Mouse (Mus musculus): ENCODE results near the gene Atp6v0e2. TPM values are rescaled to one million over a fixed set of nuclear protein-coding genes. Genes with fewer than 3 reads are reported as not detected.
A peak's percentile ranks its signal among the peaks of the same experiment; 100 is the strongest.

Atp6v0e2 gene
- polyA plus RNA-seq, 1 experiment from 2014 or later = 190 TPM

DNA sequence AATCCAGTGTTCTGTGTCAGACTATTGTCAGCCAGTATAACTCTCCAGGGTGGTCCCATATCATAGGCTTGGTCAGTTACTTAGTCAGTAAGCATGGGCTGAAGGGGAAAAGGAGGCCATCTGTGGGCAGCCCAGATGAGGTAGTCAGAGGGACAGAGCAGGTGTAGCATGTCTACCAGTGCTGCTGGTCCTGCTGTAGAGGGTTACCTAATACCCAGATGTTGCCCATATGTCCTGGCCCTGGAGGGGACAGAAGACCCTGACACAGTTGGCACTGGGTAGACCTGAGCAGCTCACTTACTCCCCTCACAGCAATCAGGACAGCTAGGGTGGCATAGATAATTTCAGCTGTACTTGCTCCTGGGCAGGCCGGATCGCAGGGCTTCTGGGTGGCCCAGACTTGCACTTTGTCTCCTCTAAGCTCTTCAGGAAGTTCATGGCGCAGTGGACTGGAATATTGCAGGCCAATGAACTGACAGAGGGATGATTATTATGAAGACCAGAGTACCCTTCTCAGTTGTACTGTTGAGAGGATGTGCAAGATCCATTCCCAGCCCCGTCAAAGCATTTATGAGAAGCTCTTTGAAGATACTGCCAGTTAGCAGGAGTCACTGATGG lies 28.4 kb downstream of the Atp6v0e2 start:
- no peaks in the 10 kb centered on the region for H3K9me3 ChIP-seq (ENCODE audit: control insufficient read depth, low read length)
- 94% methylated on average over 4 of the region's 4 CpGs for WGBS
- DNase-seq = no peak

DNA sequence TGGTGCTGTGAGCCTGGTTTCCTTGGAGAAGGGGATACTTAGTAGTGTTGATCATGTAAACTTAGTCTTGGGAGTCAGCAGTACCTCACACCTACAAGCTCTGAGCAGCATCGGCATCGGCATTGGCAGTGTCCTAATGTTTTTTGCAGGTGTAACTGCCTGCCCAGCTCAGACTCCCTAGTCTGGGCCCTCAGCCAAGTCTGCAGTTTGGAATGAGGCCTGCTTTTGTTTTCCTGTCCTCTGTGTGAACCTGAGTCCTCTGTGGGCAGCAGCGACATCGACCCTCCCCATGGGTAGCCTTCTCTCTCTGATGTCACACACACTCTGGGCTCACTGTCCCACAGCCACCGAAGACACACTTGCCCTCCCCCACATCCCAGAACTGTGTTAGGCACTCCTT lies 28.9 kb downstream of the Atp6v0e2 start:
- no peak overlapping the region for H3K27ac ChIP-seq (replicated peaks; ENCODE audit: low read depth, low read length)
- H3K9ac ChIP-seq (replicated peaks; ENCODE audit: low read length) = no peak overlapping the region
- no peak overlapping the region for H3K4me2 ChIP-seq (ENCODE audit: low read length)
- no peaks in the 10 kb centered on the region for H3K4me1 ChIP-seq (ENCODE audit: control insufficient read depth, insufficient read depth, low read length)
- no peaks in the 10 kb centered on the region for H3K27me3 ChIP-seq (ENCODE audit: control insufficient read depth, insufficient read depth, low read length)
- 76% methylated on average over 5 of the region's 5 CpGs for WGBS
- DNase-seq (no peak), ATAC-seq (ENCODE audit: low FRiP score, low TSS enrichment) (no peak)
- no peaks in the 10 kb centered on the region for H3K9me3 ChIP-seq (ENCODE audit: control insufficient read depth, low read length)
- H3K36me3 ChIP-seq (ENCODE audit: control insufficient read depth, insufficient read depth, low read length) = peaks cover 47% of the 10 kb centered on the region; the same call in 1 of the 2 replicates
- no peak overlapping the region for H3K4me3 ChIP-seq (replicated peaks; ENCODE audit: low read depth, low read length)

More for the DNA sequence above, 28.4 kb downstream of the Atp6v0e2 start:
- Histone ChIP-seq H3K36me3 (ENCODE audit: control insufficient read depth, insufficient read depth, low read length) (peaks cover 47% of the 10 kb centered on the region; the same call in 1 of the 2 replicates), H3K27me3 (ENCODE audit: control insufficient read depth, insufficient read depth, low read length) (no peaks in the 10 kb centered on the region), H3K4me2 (ENCODE audit: low read length) (no peak overlapping the region), H3K9ac (replicated peaks; ENCODE audit: low read length) (no peak overlapping the region), H3K4me1 (ENCODE audit: control insufficient read depth, insufficient read depth, low read length) (no peaks in the 10 kb centered on the region), H3K4me3 (replicated peaks; ENCODE audit: low read depth, low read length) (no peak overlapping the region), H3K27ac (replicated peaks; ENCODE audit: low read depth, low read length) (no peak overlapping the region)
- ATAC-seq (ENCODE audit: low FRiP score, low TSS enrichment) = no peak

DNA sequence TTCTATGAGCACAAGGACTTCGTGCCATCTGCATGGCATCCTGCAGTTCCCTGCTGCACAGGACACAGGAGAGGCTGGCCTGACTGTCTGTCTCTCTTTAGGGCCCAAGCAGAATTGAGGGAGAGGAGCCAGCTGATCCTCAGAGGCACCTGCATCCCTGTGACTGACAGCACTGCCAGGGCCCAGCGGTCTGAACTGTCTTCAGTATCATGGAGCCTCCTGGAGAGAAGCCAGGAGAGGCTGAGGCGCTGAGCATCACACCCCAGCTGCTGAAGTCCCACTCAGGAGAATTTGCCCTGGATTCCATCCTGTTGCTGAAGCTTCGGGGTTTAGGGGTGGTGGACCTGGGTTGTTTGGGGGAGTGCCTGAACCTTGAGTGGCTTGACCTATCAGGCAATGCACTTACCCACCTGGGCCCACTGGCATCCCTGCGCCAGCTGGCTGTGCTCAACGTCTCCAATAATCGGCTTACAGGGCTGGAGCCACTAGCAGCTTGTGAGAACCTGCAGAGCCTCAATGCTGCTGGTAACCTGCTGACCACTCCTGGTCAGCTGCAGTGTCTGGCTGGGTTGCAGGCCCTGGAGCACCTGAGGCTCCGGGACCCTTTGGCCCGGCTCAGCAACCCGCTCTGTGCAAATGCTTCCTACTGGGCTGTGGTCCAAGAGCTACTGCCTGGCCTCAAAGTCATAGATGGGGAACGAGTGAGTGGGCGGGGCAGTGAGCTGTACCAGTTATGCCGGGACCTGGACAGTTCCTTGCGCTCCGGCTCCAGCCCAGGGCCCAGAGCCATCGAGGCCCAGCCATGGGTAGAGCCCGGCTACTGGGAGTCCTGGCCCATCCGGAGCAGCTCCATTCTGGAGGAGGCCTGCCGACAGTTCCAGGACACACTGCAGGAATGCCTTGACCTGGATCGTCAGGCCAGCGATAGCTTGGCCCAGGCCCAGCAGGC lies 30.9 kb downstream of the Atp6v0e2 start:
- ATAC-seq (ENCODE audit: low FRiP score, low TSS enrichment) = no peak
- H3K9me3 ChIP-seq (ENCODE audit: control insufficient read depth, low read length) = no peaks in the 10 kb centered on the region
- peak; percentile 20 for DNase-seq
- no peak overlapping the region for H3K4me3 ChIP-seq (replicated peaks; ENCODE audit: low read depth, low read length)
- H3K9ac ChIP-seq (replicated peaks; ENCODE audit: low read length) = no peak overlapping the region
- 88% methylated on average over 21 of the region's 21 CpGs for WGBS
- H3K4me1 ChIP-seq (ENCODE audit: control insufficient read depth, insufficient read depth, low read length) = no peaks in the 10 kb centered on the region
- peaks cover 39% of the 10 kb centered on the region; the same call in 1 of the 2 replicates for H3K36me3 ChIP-seq (ENCODE audit: control insufficient read depth, insufficient read depth, low read length)
- no peak overlapping the region for H3K27ac ChIP-seq (replicated peaks; ENCODE audit: low read depth, low read length)
- H3K27me3 ChIP-seq (ENCODE audit: control insufficient read depth, insufficient read depth, low read length) = no peaks in the 10 kb centered on the region
- H3K4me2 ChIP-seq (ENCODE audit: low read length) = no peak overlapping the region

DNA sequence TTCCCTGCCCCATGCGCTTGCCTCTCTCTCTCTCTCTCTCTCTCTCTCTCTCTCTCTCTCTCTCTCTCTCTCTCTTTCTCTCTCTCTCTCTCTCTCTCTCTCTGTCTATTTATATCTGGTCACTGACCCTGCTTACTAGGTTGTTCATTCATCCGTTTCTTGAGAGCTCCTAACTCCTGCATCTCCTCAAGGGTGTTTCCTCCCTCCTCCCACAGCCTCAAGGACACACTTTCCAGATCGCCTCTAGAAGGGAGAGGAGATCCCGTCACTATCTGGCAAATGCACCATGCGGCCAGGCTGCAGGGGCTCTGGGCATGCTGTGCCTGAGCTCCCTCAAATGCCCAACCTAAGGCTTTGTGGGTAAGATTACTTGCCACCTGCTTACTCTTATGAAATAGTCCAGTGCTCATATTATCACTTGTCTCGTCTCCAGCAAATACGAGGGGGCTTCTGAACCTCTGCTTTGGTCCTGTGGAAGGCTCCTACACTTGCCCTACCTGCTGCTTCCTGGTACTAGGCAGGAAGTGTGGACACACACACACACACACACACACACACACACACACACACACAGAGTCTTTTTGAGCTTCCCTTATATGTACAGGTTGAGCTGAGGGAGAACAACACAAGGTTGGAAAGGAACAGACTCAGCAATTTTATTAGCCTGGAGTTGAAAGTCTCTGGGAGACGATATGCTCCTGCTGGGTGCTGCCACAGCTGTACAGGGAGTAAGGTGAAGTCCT lies 31.8 kb downstream of the Atp6v0e2 start:
- no peak overlapping the region for H3K27ac ChIP-seq (replicated peaks; ENCODE audit: low read depth, low read length)
- no peaks in the 10 kb centered on the region for H3K4me1 ChIP-seq (ENCODE audit: control insufficient read depth, insufficient read depth, low read length)
- no peaks in the 10 kb centered on the region for H3K27me3 ChIP-seq (ENCODE audit: control insufficient read depth, insufficient read depth, low read length)
- no peaks in the 10 kb centered on the region for H3K9me3 ChIP-seq (ENCODE audit: control insufficient read depth, low read length)
- WGBS = 84% methylated on average over 8 of the region's 8 CpGs
- no peak for ATAC-seq (ENCODE audit: low FRiP score, low TSS enrichment)
- no peak overlapping the region for H3K9ac ChIP-seq (replicated peaks; ENCODE audit: low read length)
- DNase-seq = no peak
- peaks cover 31% of the 10 kb centered on the region; the same call in 1 of the 2 replicates for H3K36me3 ChIP-seq (ENCODE audit: control insufficient read depth, insufficient read depth, low read length)
- H3K4me2 ChIP-seq (ENCODE audit: low read length) = no peak overlapping the region
- H3K4me3 ChIP-seq (replicated peaks; ENCODE audit: low read depth, low read length) = no peak overlapping the region

DNA sequence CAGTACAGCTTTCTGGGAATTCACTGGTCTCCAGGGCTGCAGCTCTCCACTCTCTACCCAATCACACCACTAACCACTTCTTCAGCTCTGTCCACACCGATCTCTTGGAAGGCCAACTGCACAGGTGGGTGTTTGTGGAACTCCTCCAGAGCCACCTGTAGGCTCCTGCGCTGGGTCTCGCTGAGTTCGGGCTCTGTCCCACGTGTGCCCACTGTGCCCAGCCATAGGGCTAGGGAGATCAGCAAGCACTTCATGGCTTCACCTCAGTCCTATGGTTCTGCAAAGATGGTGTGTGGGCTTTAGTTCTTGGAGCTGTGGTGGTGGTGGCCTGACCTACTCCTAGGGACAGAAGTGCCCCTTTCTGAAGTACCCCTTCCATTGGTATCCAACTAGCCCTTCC lies 34.6 kb downstream of the Atp6v0e2 start:
- Histone ChIP-seq H3K4me1 (ENCODE audit: control insufficient read depth, insufficient read depth, low read length) (no peaks in the 10 kb centered on the region), H3K36me3 (ENCODE audit: control insufficient read depth, insufficient read depth, low read length) (peaks cover 12% of the 10 kb centered on the region; the same call in 1 of the 2 replicates), H3K4me2 (ENCODE audit: low read length) (no peak overlapping the region), H3K27ac (replicated peaks; ENCODE audit: low read depth, low read length) (no peak overlapping the region), H3K4me3 (replicated peaks; ENCODE audit: low read depth, low read length) (no peak overlapping the region), H3K9ac (replicated peaks; ENCODE audit: low read length) (no peak overlapping the region), H3K27me3 (ENCODE audit: control insufficient read depth, insufficient read depth, low read length) (no peaks in the 10 kb centered on the region), H3K9me3 (ENCODE audit: control insufficient read depth, low read length) (no peaks in the 10 kb centered on the region)
- ATAC-seq (ENCODE audit: low FRiP score, low TSS enrichment) (no peak), DNase-seq (no peak)
- WGBS = 97% methylated on average over 5 of the region's 5 CpGs

DNA sequence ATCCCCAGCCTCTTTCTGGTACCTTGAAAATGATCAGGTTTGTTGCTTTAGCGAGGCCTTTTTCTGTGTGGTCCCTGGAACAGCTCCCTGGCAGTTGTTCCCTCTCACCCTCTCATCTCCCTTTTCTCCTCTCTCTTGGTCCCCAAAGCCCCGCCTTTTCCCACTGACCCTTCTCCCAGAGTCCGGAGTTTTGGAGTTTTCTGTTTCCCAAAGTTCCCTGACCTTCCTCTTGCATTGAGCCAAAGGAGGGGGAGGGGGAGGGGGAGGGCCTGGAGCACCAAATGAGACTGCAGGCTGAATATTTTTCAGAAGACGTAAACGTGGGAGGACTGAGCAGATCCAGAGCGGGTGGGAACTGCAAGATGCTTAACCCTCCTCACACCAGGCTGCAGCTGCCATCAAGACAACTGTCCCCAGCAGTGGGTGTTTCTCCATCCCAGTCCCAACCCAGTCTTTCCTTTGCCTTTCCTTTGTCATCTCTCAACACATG lies 35.2 kb downstream of the Atp6v0e2 start, which contains the start of gene Rarres2:
Gene Rarres2, minus strand, starts transcription at position 218 of the 490 bp plus-strand sequence.
- Histone ChIP-seq H3K27me3 (ENCODE audit: control insufficient read depth, insufficient read depth, low read length) (no peaks in the 10 kb centered on the region), H3K36me3 (ENCODE audit: control insufficient read depth, insufficient read depth, low read length) (peaks cover 11% of the 10 kb centered on the region; the same call in 1 of the 2 replicates), H3K27ac (replicated peaks; ENCODE audit: low read depth, low read length) (no peak within 1 kb of the TSS), H3K9me3 (ENCODE audit: control insufficient read depth, low read length) (no peaks in the 10 kb centered on the region), H3K4me3 (replicated peaks; ENCODE audit: low read depth, low read length) (no peak within 1 kb of the TSS), H3K4me1 (ENCODE audit: control insufficient read depth, insufficient read depth, low read length) (no peaks in the 10 kb centered on the region), H3K4me2 (ENCODE audit: low read length) (no peak within 1 kb of the TSS), H3K9ac (replicated peaks; ENCODE audit: low read length) (no peak within 1 kb of the TSS)
- WGBS = 34% methylated on average over 6 of the region's 6 CpGs
- no peak for DNase-seq
- ATAC-seq (ENCODE audit: low FRiP score, low TSS enrichment) = no peak

DNA sequence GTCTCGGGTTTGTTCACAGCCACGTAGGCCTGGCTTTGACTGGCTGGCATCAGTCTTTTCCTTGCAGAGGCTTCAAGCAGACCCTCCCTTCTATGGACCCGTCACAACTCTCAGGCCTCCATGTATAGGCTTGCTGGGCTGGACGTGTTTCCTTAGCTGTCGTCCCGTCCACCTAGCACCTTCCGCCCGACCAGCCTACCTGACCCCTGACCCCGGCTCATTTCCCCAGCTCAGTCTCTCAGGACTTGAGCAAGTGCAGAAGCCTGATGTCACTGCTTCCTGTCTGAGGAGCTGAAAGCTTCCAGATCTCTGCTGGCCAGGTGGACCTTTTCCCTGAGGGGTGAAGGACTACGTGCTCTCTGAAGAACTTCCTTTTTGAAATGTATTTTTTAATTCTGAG lies 35.9 kb downstream of the Atp6v0e2 start:
- WGBS = 74% methylated on average over 10 of the region's 10 CpGs
- Histone ChIP-seq H3K36me3 (ENCODE audit: control insufficient read depth, insufficient read depth, low read length) (peaks cover 9% of the 10 kb centered on the region; the same call in 1 of the 2 replicates), H3K27ac (replicated peaks; ENCODE audit: low read depth, low read length) (no peak overlapping the region), H3K4me3 (replicated peaks; ENCODE audit: low read depth, low read length) (no peak overlapping the region), H3K4me2 (ENCODE audit: low read length) (no peak overlapping the region), H3K9me3 (ENCODE audit: control insufficient read depth, low read length) (no peaks in the 10 kb centered on the region), H3K4me1 (ENCODE audit: control insufficient read depth, insufficient read depth, low read length) (no peaks in the 10 kb centered on the region), H3K27me3 (ENCODE audit: control insufficient read depth, insufficient read depth, low read length) (no peaks in the 10 kb centered on the region), H3K9ac (replicated peaks; ENCODE audit: low read length) (no peak overlapping the region)
- ATAC-seq (ENCODE audit: low FRiP score, low TSS enrichment) = no peak
- no peak for DNase-seq

DNA sequence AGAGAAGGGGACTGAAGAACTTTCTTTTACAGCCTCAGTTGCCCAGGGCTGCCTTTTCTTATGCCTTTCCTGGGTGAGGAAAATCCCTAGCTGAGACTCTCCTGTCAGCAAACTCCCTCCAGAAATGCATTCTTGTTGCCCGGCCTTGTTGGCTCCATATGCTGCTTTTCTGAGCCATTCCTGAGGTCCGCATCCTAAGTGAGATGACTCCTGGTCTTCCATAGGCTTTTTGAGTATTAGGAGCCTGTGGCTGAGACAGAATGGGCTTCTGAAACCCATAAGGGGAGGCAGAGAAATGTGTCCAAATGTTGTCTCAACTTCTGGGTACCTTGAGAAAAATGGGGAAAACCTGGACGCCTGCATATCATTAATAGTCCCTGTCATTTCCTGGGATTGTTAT lies 36.6 kb downstream of the Atp6v0e2 start:
- no peaks in the 10 kb centered on the region for H3K9me3 ChIP-seq (ENCODE audit: control insufficient read depth, low read length)
- 92% methylated on average over 3 of the region's 3 CpGs for WGBS
- H3K27me3 ChIP-seq (ENCODE audit: control insufficient read depth, insufficient read depth, low read length) = no peaks in the 10 kb centered on the region
- H3K4me3 ChIP-seq (replicated peaks; ENCODE audit: low read depth, low read length) = no peak overlapping the region
- no peak for ATAC-seq (ENCODE audit: low FRiP score, low TSS enrichment)
- no peak for DNase-seq
- no peak overlapping the region for H3K27ac ChIP-seq (replicated peaks; ENCODE audit: low read depth, low read length)
- no peaks in the 10 kb centered on the region for H3K4me1 ChIP-seq (ENCODE audit: control insufficient read depth, insufficient read depth, low read length)
- H3K4me2 ChIP-seq (ENCODE audit: low read length) = no peak overlapping the region
- H3K9ac ChIP-seq (replicated peaks; ENCODE audit: low read length) = no peak overlapping the region
- H3K36me3 ChIP-seq (ENCODE audit: control insufficient read depth, insufficient read depth, low read length) = peaks cover 3% of the 10 kb centered on the region; the same call in 1 of the 2 replicates
